Comparison of ENCODE assay signal across 10 mouse cellular contexts in the genomic region with DNA sequence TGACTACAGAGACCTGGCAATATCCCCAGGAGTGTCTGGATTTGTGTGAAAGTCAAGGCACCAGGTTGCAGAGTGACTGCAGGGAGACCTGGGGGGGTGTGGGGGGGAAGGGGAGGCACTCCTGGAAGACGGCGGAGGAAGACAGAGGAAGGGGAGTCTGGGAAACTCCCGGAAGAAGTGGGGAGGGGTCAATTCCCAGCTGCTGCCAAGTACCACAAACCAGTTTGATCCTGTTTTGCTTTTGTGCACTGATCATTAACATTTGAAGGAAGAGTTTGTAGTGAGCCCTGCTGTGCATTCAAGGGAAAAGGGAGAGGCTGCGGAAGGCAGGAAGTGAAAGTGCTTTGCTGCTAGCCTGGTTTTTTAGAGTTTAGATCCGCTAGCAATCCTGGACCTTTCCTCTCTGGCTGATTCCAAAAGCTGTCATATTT. TPM values are rescaled to one million over a fixed set of nuclear protein-coding genes. Genes with fewer than 3 reads are reported as not detected.
DNase-seq lines count a peak whose midpoint lies in the region; ATAC-seq lines count a peak whose summit lies in the region.
"Had no signal": no experiment of that assay in that cellular context is flagged by ENCODE, and none has a peak within 500 bp of the region (broad histone marks: within the 10 kb centered on the region; RNA-seq: fewer than 3 reads in every experiment).

No protein-coding gene starts in this region.

- H3K27ac ChIP-seq in heart, embryonic 12.5 days (ENCODE audit: poor library complexity, severe bottlenecking): peak overlapping the region; percentile 39; the same call in 1 of the 2 replicates
- no peak overlapping the region for H3K27ac ChIP-seq in neural tube, embryonic 14.5 days (ENCODE audit: low read depth, low read length)

- peak overlapping the region; percentile 45 for H3K4me2 ChIP-seq in heart, embryonic 12.5 days
- H3K4me2 ChIP-seq in neural tube, embryonic 14.5 days (ENCODE audit: low read depth, low read length): peak overlapping the region; percentile 21; the same call in 1 of the 2 replicates

- intact Hi-C loops in left cerebral cortex, postnatal 36 days (cut with DNase I): no loop called here

- peaks cover 30% of the 10 kb centered on the region for H3K4me1 ChIP-seq in heart, embryonic 12.5 days (replicated peaks)
- 0 out of 2 replicates have a peak, but pooled peaks cover 3% of the 10 kb centered on the region for H3K4me1 ChIP-seq in neural tube, embryonic 14.5 days (ENCODE audit: control insufficient read depth, insufficient read depth, low read length)

- H3K9me3 ChIP-seq in heart, embryonic 12.5 days (replicated peaks): no peaks in the 10 kb centered on the region
- no peaks in the 10 kb centered on the region for H3K9me3 ChIP-seq in neural tube, embryonic 14.5 days (ENCODE audit: control insufficient read depth, low read length)

- 15% methylated on average over 5 of the region's 5 CpGs for WGBS in heart, embryonic 12.5 days
- 3% methylated on average over 5 of the region's 5 CpGs for WGBS in neural tube, embryonic 14.5 days

- ATAC-seq in heart, embryonic 12.5 days (ENCODE audit: insufficient number of reproducible peaks, low FRiP score): peak; percentile 23; the same call in 1 of the 2 replicates
- ATAC-seq in neural tube, embryonic 14.5 days (ENCODE audit: low read depth): peak; percentile 58

- no peak for DNase-seq in heart, postnatal 4 days
- DNase-seq in forelimb bud, embryonic 11.5 days (ENCODE audit: low read depth, low spot score): peak; percentile 54
- peak; percentile 23 to 49 for DNase-seq in kidney, postnatal 25 days
- DNase-seq in gastrocnemius, postnatal 10 days: no peak
- DNase-seq in left cerebral cortex, postnatal 36 days (ENCODE audit: low spot score in 2 of 2): no peak
- no peak for DNase-seq in left cerebral cortex, adult 9 months (ENCODE audit: low spot score in 2 of 2)

- peak overlapping the region; percentile 12; the same call in 1 of the 2 replicates for H3K4me3 ChIP-seq in heart, embryonic 12.5 days
- no peak overlapping the region for H3K4me3 ChIP-seq in neural tube, embryonic 14.5 days (ENCODE audit: low read depth, low read length)

- 0 out of 2 replicates have a peak, but pooled peaks cover 2% of the 10 kb centered on the region for H3K27me3 ChIP-seq in heart, embryonic 12.5 days (replicated peaks)
- H3K27me3 ChIP-seq in neural tube, embryonic 14.5 days (ENCODE audit: control insufficient read depth, insufficient read depth, low read length): no peaks in the 10 kb centered on the region

- H3K9ac ChIP-seq in heart, embryonic 12.5 days: no peak overlapping the region; the same call in 1 of the 2 replicates
- no peak overlapping the region for H3K9ac ChIP-seq in neural tube, embryonic 14.5 days (replicated peaks; ENCODE audit: low read depth, low read length)

- H3K36me3 ChIP-seq in heart, embryonic 12.5 days: no peaks in the 10 kb centered on the region
- H3K36me3 ChIP-seq in neural tube, embryonic 14.5 days (ENCODE audit: control insufficient read depth, insufficient read depth, low read length): no peaks in the 10 kb centered on the region

RNA-seq across cellular contexts. Expression of gene F2rl1, which starts 9.1 kb away (rescaled TPM):
- 0.26 TPM in 1 of 2 replicates, not detected in the other for polyA plus RNA-seq in heart, embryonic 12.5 days (2016; fragmentation: Nextera tagmentation; extraction: Ambion mirVana)
- 1 to 10 TPM; 2.5 to 2.7 TPM for total RNA-seq in heart, postnatal 4 days (2021)
- not detected in 2 replicates for polyA plus RNA-seq in neural tube, embryonic 14.5 days (2014; fragmentation: Nextera tagmentation; extraction: Ambion mirVana)
- total RNA-seq in gastrocnemius, postnatal 10 days (2021): under 1 TPM; 0.45 TPM
- total RNA-seq in left cerebral cortex, postnatal 36 days (2021): under 1 TPM; 0.32 to 0.57 TPM
- total RNA-seq: CH12.LX had no signal

RNA-seq across cellular contexts. Expression of gene S100z, which starts 55.6 kb away (rescaled TPM):
- not detected in 2 replicates for polyA plus RNA-seq in heart, embryonic 12.5 days (2016; fragmentation: Nextera tagmentation; extraction: Ambion mirVana)
- not detected for total RNA-seq in heart, postnatal 4 days (2021)
- not detected in 2 replicates for polyA plus RNA-seq in neural tube, embryonic 14.5 days (2014; fragmentation: Nextera tagmentation; extraction: Ambion mirVana)
- 1 to 10 TPM; 1.3 to 1.7 TPM for total RNA-seq in gastrocnemius, postnatal 10 days (2021)
- not detected for total RNA-seq in left cerebral cortex, postnatal 36 days (2021)
- total RNA-seq: CH12.LX had no signal
- polyA plus RNA-seq: large intestine, adult 2 months had no signal

Comparison
In these comparisons a context has a peak if more than half of its experiments do, and no peak if none do; other contexts are left out.
1. DNase-seq: peak in forelimb bud, embryonic 11.5 days (single experiment) and kidney, postnatal 25 days (2 of 2); none in heart, postnatal 4 days (single experiment), gastrocnemius, postnatal 10 days (single experiment), left cerebral cortex, postnatal 36 days (0 of 2) and left cerebral cortex, adult 9 months (0 of 2).